Mouse (Mus musculus): ENCODE measurements at regions not wholly inside any gene's neighbourhood (a gene's known extent, or its start where the extent isn't known, plus 50 kb on each side); places are given as distances from the start of the nearest gene placed in this dataset.

DNA sequence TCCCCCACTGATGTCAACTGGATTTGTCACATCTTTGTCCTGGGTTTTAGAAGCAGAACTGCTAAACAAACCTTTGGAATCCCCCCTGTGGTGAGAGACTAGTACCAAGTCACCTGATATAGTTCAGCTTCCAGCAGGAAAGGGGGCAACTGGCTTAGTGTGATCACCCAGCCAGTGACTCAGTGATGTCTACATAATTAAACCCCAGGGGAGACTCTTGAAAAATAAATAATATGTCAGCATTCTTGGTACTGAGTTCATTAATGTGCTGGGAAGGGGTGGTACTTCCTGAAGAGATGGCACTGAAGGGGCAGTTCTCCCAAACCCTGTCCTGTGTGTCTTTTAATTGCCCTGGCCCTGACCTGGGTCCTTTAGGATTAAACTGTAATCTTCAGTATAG, 166.5 kb upstream of the Camk1g start:
- TF ChIP-seq CTCF (IDR thresholded peaks at IDR 0.05; ENCODE audit: borderline replicate concordance, extremely low read depth, insufficient read depth, insufficient read length) (no peak), POLR2A (IDR thresholded peaks at IDR 0.05; ENCODE audit: borderline replicate concordance, extremely low read depth, insufficient read depth, insufficient read length, poor library complexity, severe bottlenecking) (no peak)
